8 mouse cellular contexts compared by ENCODE assay signal in the genomic region with DNA sequence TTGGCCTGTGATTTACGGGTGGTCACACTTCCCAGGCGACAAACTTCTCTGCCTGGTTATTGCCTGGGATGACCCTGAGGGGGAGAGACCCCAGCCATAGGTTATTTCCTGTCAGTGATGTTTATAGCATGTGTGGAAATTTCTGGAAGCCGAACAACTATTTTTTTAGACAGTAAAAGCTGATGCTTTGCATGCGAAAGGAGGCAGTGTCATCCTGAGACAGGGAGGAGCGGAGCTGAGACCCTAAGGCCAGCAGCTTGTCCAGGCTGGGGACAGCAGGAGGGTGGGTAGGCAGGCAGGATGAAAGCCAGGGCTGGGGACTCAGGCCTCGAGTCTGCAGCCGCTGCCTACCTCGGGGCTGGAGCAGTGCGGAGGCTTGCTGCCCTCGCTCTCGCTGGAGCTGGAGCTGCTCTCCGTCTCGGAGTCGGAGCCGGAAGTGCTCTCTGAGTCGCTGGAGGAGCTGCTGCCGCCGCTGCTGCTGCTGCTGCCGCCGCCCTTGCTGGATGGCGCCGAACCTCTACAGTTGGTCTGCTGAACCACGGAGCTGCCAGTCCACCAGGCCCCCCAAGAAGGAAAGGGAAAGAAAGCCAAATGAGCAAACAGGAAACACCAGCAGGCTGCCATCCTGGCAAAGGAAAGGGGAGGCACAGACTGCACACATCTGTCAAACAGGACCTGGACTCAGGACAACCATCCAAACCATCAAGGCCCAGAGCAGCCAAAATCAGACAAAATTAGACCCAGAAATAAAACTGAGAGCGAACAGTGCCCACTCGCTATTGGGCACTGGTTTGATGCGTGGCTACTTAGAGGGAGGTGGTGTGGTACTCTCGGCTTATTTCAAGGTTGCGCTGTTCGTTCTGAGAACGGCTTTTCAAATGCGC.
DNase-seq lines count a peak whose midpoint lies in the region; ATAC-seq and TF ChIP-seq lines count a peak whose summit lies in the region.

No protein-coding gene starts in this region.

- no peaks in the 10 kb centered on the region for H3K9me3 ChIP-seq in heart, postnatal 0 days (replicated peaks; ENCODE audit: control insufficient read depth, low read length)
- no peaks in the 10 kb centered on the region for H3K9me3 ChIP-seq in liver, embryonic 13.5 days (replicated peaks)

- intact Hi-C loops in heart, adult 2 months (cut with DNase I) = no loop called here

- H3K27me3 ChIP-seq in heart, adult 2 months (ENCODE audit: control insufficient read depth, insufficient read depth, low read length) = no peaks in the 10 kb centered on the region
- H3K27me3 ChIP-seq in heart, postnatal 0 days (ENCODE audit: control insufficient read depth, insufficient read depth, low read length) = no peaks in the 10 kb centered on the region
- no peaks in the 10 kb centered on the region for H3K27me3 ChIP-seq in liver, embryonic 13.5 days

- H3K36me3 ChIP-seq in heart, adult 2 months (ENCODE audit: control insufficient read depth, insufficient read depth, low read length) = no peaks in the 10 kb centered on the region
- H3K36me3 ChIP-seq in heart, postnatal 0 days (replicated peaks; ENCODE audit: control insufficient read depth, insufficient read depth, low read length) = no peaks in the 10 kb centered on the region
- no peaks in the 10 kb centered on the region for H3K36me3 ChIP-seq in liver, embryonic 13.5 days

- TF ChIP-seq EP300 in heart, adult 2 months (IDR thresholded peaks at IDR 0.05; ENCODE audit: insufficient read depth, low read depth, low read length) = no peak
- TF ChIP-seq EP300 in heart, postnatal 0 days (IDR thresholded peaks at IDR 0.05; ENCODE audit: low read depth) = no peak

- WGBS in heart, adult 2 months = 57% methylated on average over 31 of the region's 31 CpGs
- WGBS in heart, postnatal 0 days = 53% methylated on average over 31 of the region's 31 CpGs
- 55% methylated on average over 31 of the region's 31 CpGs for WGBS in liver, embryonic 13.5 days (ENCODE audit: insufficient replicate concordance)

- TF ChIP-seq POLR2A in heart, adult 2 months (IDR thresholded peaks at IDR 0.05; ENCODE audit: insufficient read depth, low read depth, low read length) = no peak

- no peak for ATAC-seq in heart, postnatal 0 days (ENCODE audit: insufficient read depth, low read depth)
- ATAC-seq in liver, embryonic 13.5 days (ENCODE audit: low read depth) = no peak
- ATAC-seq in CD4-positive, CD25-positive, alpha-beta regulatory T cell, adult 4 months = no peak

- H3K79me2 ChIP-seq in heart, adult 2 months (replicated peaks; ENCODE audit: control insufficient read depth, insufficient read depth, low read length) = no peaks in the 10 kb centered on the region

- no peak for TF ChIP-seq CTCF in heart, adult 2 months (IDR thresholded peaks at IDR 0.05)
- TF ChIP-seq CTCF in heart, postnatal 0 days (IDR thresholded peaks at IDR 0.05; ENCODE audit: low read depth) = no peak

- H3K4me3 ChIP-seq in heart, adult 2 months = no peak overlapping the region
- H3K4me3 ChIP-seq in heart, postnatal 0 days (ENCODE audit: low read depth, low read length) = peak overlapping the region; percentile 28
- H3K4me3 ChIP-seq in liver, embryonic 13.5 days (replicated peaks) = no peak overlapping the region

- H3K4me1 ChIP-seq in heart, adult 2 months (ENCODE audit: control insufficient read depth, insufficient read depth, low read length) = no peaks in the 10 kb centered on the region
- H3K4me1 ChIP-seq in heart, postnatal 0 days (ENCODE audit: control insufficient read depth, insufficient read depth) = peaks cover 5% of the 10 kb centered on the region; the same call in 1 of the 2 replicates
- no peaks in the 10 kb centered on the region for H3K4me1 ChIP-seq in liver, embryonic 13.5 days (replicated peaks)

- H3K4me2 ChIP-seq in heart, postnatal 0 days (ENCODE audit: low read depth, low read length) = peak overlapping the region; percentile 48
- 0 out of 2 replicates have a peak overlapping the region, but pooled peaks have one; percentile 8 for H3K4me2 ChIP-seq in liver, embryonic 13.5 days

- no peak overlapping the region for H3K27ac ChIP-seq in heart, adult 2 months
- no peak overlapping the region for H3K27ac ChIP-seq in heart, postnatal 0 days (ENCODE audit: low read depth)
- no peak overlapping the region for H3K27ac ChIP-seq in liver, embryonic 13.5 days

- peak in 1 of 2 experiments; percentile 31 for DNase-seq in heart, adult 2 months
- no peak for DNase-seq in heart, adult 9 months (ENCODE audit: low spot score in 2 of 2)
- DNase-seq in adrenal gland, postnatal 25 days = peak; percentile 30
- peak; percentile 20 for DNase-seq in heart, postnatal 0 days (ENCODE audit: low spot score)
- DNase-seq in liver, embryonic 13.5 days = no peak
- DNase-seq in left cerebral cortex, adult 9 months (ENCODE audit: low spot score in 2 of 2) = no peak
- DNase-seq in Muller cell, postnatal 12 days (ENCODE audit: inconsistent ontology term) = no peak

- peak overlapping the region; percentile 43; the same call in 1 of the 2 replicates for H3K9ac ChIP-seq in heart, adult 2 months (ENCODE audit: low read depth, low read length)
- H3K9ac ChIP-seq in heart, postnatal 0 days (replicated peaks; ENCODE audit: low read depth, low read length) = 0 out of 2 replicates have a peak overlapping the region, but pooled peaks have one; percentile 8
- no peak overlapping the region for H3K9ac ChIP-seq in liver, embryonic 13.5 days

Comparison
In these comparisons a context has a peak if more than half of its experiments do, and no peak if none do; other contexts are left out.
1. DNase-seq: peak in adrenal gland, postnatal 25 days (single experiment) and heart, postnatal 0 days (single experiment); none in heart, adult 9 months (0 of 2), liver, embryonic 13.5 days (single experiment), left cerebral cortex, adult 9 months (0 of 2) and Muller cell, postnatal 12 days (single experiment).